Mouse (Mus musculus) layer of hippocampus, postnatal 14 days (tissue): ENCODE results near the gene Apol7e. TPM values are rescaled to one million over a fixed set of nuclear protein-coding genes. Genes with fewer than 3 reads are reported as not detected.
"Not testable (repeated sequence)": the region's sequence is repeated elsewhere in the genome, so short reads cannot be mapped to it uniquely, and the experiment has no call there.

Experiments used
- DNase-seq, 2 experiments: peaks; one replicate each; pipeline ENCODE4 v3.0.0; 2021 to 2022; ENCODE audit warnings: low spot score in 2 of 2, mixed read lengths in 1 of 2
- long read RNA-seq, 2 experiments: library from polyadenylated mRNA; stranded (forward); transcript quantifications; one replicate each; pipeline ENCODE4 v2.0.0; 2021
- total RNA-seq, 2 experiments: library from RNA; stranded (reverse); gene quantifications; 2 replicates each; pipeline ENCODE4 v1.2.3; 2021

Apol7e gene
- not detected for total RNA-seq
- long read RNA-seq, experiment 1: 0 reads
- long read RNA-seq, experiment 2, partial matches to known transcripts: 0 of 1 reads
- long read RNA-seq, experiment 2, other reads (novel, unspliced or antisense): 1 of 1 reads

- DNase-seq: not testable (repeated sequence)
These were observed at the start of gene Apol7e for GRCm38 (mm10) chr15:77698656-77699055. Gene Apol7e, plus strand, starts transcription at chr15:77698857.

GRCm38 (mm10) chr15:77651143-77651542 is 47.5 kb upstream of the Apol7e start:
- DNase-seq: not testable (repeated sequence)

- DNase-seq: not testable (repeated sequence)
These were observed 38.9 kb upstream of the Apol7e start for GRCm38 (mm10) chr15:77659773-77660172.

- not testable (repeated sequence) for DNase-seq
These were observed 36.8 kb upstream of the Apol7e start for GRCm38 (mm10) chr15:77661841-77662240.

- not testable (repeated sequence) for DNase-seq
These were observed 24.6 kb upstream of the Apol7e start for GRCm38 (mm10) chr15:77674081-77674480.

GRCm38 (mm10) chr15:77683944-77684343 is 14.7 kb upstream of the Apol7e start:
- peak; percentile 3 to 4 for DNase-seq

- not testable (repeated sequence) for DNase-seq
These were observed 6.9 kb upstream of the Apol7e start for GRCm38 (mm10) chr15:77691532-77692311.

GRCm38 (mm10) chr15:77694687-77695295 is 3.9 kb upstream of the Apol7e start:
- not testable (repeated sequence) for DNase-seq

GRCm38 (mm10) chr15:77705306-77705705 is 6.6 kb downstream of the Apol7e start:
- DNase-seq: not testable (repeated sequence)

GRCm38 (mm10) chr15:77708936-77709335 is 10.3 kb downstream of the Apol7e start:
- DNase-seq: not testable (repeated sequence)

- not testable (repeated sequence) for DNase-seq
These were observed 19.6 kb downstream of the Apol7e start for GRCm38 (mm10) chr15:77718240-77718639.

GRCm38 (mm10) chr15:77721509-77721908 is 22.9 kb downstream of the Apol7e start:
- not testable (repeated sequence) for DNase-seq

- not testable (repeated sequence) for DNase-seq
These were observed 25.7 kb downstream of the Apol7e start for GRCm38 (mm10) chr15:77724208-77724911.

GRCm38 (mm10) chr15:77725393-77726020 is 26.9 kb downstream of the Apol7e start:
- not testable (repeated sequence) for DNase-seq

- not testable (repeated sequence) for DNase-seq
These were observed 28.5 kb downstream of the Apol7e start for GRCm38 (mm10) chr15:77727139-77727538.

GRCm38 (mm10) chr15:77727745-77728144 is 29.1 kb downstream of the Apol7e start:
- not testable (repeated sequence) for DNase-seq

- DNase-seq: not testable (repeated sequence)
These were observed 30.1 kb downstream of the Apol7e start, which contains the start of gene Apol9b for GRCm38 (mm10) chr15:77728739-77729138. Gene Apol9b, plus strand, starts transcription at chr15:77729039.

- no peak for DNase-seq
These were observed 32.9 kb downstream of the Apol7e start for GRCm38 (mm10) chr15:77731605-77732004.

- not testable (repeated sequence) for DNase-seq
These were observed 34.2 kb downstream of the Apol7e start for GRCm38 (mm10) chr15:77732851-77733250.

- DNase-seq: not testable (repeated sequence)
These were observed 34.7 kb downstream of the Apol7e start for GRCm38 (mm10) chr15:77733380-77733779.

GRCm38 (mm10) chr15:77733903-77734302 is 35.2 kb downstream of the Apol7e start:
- DNase-seq: not testable (repeated sequence)
